Mouse (Mus musculus): ENCODE measurements around the gene Pus3. TPM values are rescaled to one million over a fixed set of nuclear protein-coding genes. Genes with fewer than 3 reads are reported as not detected.

Pus3 gene
- total RNA-seq, 4 experiments from 2014 or later = 5.1 to 6.3 (median 5.7) TPM

Other genes starting within 250 kb of the Pus3 start
- 10 to 100 TPM in 2 of 4 experiments, 1 to 10 TPM in 2; 8.3 to 11.3 (median 10.3) TPM for gene Cdon, start 137.5 kb upstream of the Pus3 start, total RNA-seq (2022)
- not detected for gene Gm1113, start 40.3 kb upstream of the Pus3 start, total RNA-seq (2022)
- gene Ddx25, start 67 bp upstream of the Pus3 start, total RNA-seq (2022) = under 1 TPM in 1 of 4 experiments, not detected in 3; 0.03 TPM
- gene Pate2, start 11.7 kb downstream of the Pus3 start, total RNA-seq (2022) = not detected
- 1 to 10 TPM; 1.2 to 2.8 (median 2.0) TPM for gene Hyls1, start 11.8 kb downstream of the Pus3 start, total RNA-seq (2022)
- not detected for gene Pate4, start 53.3 kb downstream of the Pus3 start, total RNA-seq (2022)
- not detected for gene Pate3, start 89.6 kb downstream of the Pus3 start, total RNA-seq (2022)
- gene Pate1, start 128.8 kb downstream of the Pus3 start, total RNA-seq (2022) = not detected
- not detected for gene Gm17677, start 182.5 kb downstream of the Pus3 start, total RNA-seq (2022)
- not detected for gene Gm17727, start 219.5 kb downstream of the Pus3 start, total RNA-seq (2022)
- gene Gm27235, start 231.5 kb downstream of the Pus3 start, total RNA-seq (2022) = not detected
- not detected for gene D730048I06Rik, start 231.5 kb downstream of the Pus3 start, total RNA-seq (2022)

All from heart, adult 8-10 months (tissue).